Mouse (Mus musculus): ENCODE data around the gene Slc23a4.

GRCm38 (mm10) chr6:34907696-34908260 lies 80.4 kb downstream of the Slc23a4 start:
- TF ChIP-seq CTCF (IDR thresholded peaks at IDR 0.05; ENCODE audit: extremely low read depth, insufficient read depth, insufficient read length, insufficient replicate concordance) (no peak), POLR2A (IDR thresholded peaks at IDR 0.05; ENCODE audit: low read depth, low read length) (no peak)
